Mouse (Mus musculus) yolk sac, embryonic 10.5 days (tissue): ENCODE data around the gene Ttc34.
A peak's percentile ranks its signal among the peaks of the same experiment; 100 is the strongest.

Experiments
- DNase-seq: peaks from one replicate; pipeline ENCODE4 v3.0.0-alpha.2; 2017; ENCODE audit warnings: low spot score

Gene Ttc34

DNA sequence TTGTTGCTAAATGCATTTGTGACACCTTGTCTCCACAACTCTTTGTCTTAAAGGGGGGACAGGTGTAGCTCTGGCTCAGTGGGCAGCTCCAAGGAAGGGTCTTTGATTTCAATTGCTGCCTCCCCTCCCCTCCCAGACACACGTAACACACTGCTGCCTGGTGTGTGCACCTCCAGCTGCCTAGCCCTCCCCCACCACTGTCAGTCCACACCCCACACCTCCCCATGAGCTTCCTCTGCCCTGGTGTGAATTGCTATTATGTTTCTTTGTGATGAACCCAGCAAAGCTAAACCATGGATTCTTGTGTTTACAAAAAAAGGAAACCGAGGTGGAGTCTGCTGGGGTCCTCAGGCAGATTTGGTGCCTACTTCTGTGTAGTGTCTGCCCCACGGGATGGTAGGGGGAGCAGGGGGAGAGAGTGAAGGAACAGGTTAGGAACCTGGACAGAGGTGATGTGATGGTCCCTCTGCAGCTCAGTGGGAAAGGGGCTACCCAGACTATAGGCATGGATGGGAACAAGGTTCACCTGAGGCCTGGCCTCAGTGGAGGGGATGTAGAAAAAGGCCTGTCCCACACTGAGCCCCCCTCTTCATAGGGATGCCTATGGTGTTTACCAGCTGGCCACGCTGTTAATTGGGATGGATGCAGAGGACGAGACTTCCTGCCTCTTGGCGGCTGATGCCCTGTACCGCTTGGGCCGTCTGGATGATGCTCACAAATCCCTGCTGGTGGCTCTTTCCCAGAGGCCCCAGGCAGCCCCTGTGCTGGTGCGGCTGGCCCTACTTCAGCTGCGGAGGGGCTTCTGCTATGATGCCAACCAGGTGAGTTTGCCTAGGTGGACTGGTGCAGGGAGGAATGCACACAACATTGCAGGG is 20.3 kb downstream of the Ttc34 start:
- no peak for DNase-seq

DNA sequence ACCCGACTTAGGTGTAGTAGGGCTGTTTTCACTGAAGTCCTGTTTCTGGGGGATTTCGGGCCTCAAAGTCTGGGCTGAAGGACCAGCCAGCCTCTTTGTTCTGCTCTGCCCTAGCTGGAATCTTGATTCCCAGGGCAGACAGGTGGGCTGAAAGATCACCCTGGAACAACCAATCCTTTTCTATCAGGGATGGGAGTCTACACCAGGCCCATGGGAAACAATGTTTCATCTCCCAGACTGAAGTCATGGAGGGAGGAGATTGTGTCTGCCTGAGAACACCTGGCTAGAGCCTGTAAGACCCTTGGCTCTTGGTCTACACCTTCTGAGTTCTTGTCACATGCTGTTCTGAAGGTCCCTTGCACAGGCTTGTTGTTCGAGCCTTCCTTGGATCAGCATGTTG is 21.3 kb downstream of the Ttc34 start:
- DNase-seq: no peak

DNA sequence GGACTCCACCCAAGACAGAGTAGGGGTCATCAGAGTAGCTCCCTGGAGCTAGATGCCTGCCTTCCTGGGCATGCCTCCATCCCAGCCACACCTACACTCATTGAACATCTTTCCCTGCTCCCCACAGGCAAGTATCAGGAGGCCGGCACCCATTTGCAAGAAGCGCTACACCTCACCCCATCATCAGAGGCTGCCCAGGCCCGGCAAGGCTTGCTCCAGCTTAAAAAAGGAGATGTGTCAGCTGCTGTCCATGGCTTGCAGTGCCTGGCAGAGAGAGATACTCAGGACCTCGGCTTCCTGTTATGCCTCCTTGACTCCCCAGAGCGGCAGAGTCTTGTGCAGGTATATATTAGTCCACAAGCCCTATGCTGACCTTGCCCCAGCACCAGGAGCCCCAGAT is 24.7 kb downstream of the Ttc34 start:
- DNase-seq: no peak

- no peak for DNase-seq
Measured at GRCm38 (mm10) chr4:154863436-154863935, 26.2 kb downstream of the Ttc34 start.

- peak; percentile 85 for DNase-seq
Measured at GRCm38 (mm10) chr4:154864271-154864771, 27.1 kb downstream of the Ttc34 start.

GRCm38 (mm10) chr4:154864961-154865760 is 27.9 kb downstream of the Ttc34 start:
- DNase-seq: no peak

DNA sequence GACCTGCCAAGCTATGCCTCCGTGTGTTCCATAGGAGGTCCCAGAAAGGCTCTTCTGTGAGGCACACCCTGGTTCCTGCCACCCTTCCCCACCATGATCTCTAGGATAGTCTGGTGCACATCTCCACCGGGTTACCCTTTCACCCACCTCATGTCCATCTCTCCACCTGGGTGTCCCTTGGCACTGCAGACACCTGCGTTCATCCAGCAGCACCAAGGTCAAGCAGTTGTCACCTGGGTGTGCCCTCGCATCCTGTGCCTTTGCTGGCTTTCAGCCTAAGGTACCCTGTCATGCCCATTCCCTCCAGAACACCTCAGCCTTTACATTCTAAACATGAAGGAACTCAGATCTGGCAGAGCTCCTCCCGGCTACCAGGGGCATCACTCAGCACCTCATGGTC is 29.1 kb downstream of the Ttc34 start:
- no peak for DNase-seq

DNA sequence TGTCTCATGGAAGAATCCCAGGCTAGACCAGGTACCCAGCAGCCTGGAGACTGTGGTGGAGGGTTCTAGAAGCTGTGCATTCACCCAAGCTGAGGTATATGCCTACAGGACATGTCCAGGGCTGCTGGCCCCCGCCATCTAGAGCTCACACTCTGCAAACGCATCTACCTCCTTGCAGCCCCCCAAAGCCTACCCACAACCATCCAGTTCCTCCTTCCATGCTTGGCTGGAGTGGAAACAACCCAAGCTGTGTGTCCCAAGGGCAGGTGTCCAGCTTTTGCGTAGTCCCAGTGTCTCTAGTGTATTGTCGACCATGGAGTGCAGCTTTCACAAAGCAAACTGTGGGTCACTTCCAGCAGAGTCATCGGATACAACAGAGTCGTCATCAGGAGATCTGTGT is 30.0 kb downstream of the Ttc34 start:
- DNase-seq: no peak

DNA sequence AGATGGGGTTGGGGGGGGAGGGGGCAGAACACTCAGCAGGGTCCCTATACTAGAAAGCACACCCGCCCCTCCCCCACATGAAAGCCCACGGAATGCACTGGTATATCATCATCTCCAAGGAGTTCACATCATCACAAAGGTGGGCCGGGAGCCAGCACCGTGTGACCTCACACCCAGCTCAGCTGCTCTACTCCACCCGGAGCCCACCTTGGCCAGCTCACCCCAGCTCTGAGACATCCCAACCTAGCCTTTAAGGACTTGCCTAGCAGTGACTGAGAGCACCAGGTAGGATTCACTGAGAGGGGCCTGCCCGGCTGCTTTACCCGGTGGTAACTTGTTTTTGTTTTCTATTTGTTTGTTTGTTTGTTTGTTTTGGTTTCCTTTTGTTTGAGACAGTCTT is 32.2 kb downstream of the Ttc34 start, which contains the start of gene Mmel1:
TSS of gene Mmel1 (plus strand) at position 146 of the 400 bp plus-strand sequence.
- no peak for DNase-seq

- no peak for DNase-seq
Measured at GRCm38 (mm10) chr4:154870721-154871120, 33.5 kb downstream of the Ttc34 start.

GRCm38 (mm10) chr4:154871757-154872251 is 34.5 kb downstream of the Ttc34 start:
- DNase-seq: peak; percentile 12

GRCm38 (mm10) chr4:154873186-154873585 is 35.9 kb downstream of the Ttc34 start:
- no peak for DNase-seq

- peak; percentile 93 for DNase-seq
Measured at GRCm38 (mm10) chr4:154877864-154878548, 40.7 kb downstream of the Ttc34 start.

DNA sequence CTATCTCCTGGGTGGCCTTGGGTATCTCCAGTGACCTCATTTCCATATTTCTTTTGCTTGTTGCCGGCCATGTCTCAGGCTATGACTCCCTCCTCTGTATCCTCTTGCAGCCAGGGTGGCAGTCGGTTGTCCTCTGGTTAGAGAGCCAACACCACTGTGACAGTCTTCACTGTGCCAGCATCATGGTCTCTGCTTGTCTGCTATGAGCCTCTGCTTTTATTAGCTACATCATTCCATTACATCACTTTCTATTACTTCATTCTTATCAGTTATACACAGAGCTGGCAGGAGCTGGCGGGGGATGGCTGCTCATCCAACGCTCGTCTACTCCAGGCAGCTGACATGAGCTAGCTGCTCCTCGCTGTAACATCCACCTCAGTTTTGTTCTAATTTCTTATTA is 43.5 kb downstream of the Ttc34 start:
- DNase-seq: no peak

DNA sequence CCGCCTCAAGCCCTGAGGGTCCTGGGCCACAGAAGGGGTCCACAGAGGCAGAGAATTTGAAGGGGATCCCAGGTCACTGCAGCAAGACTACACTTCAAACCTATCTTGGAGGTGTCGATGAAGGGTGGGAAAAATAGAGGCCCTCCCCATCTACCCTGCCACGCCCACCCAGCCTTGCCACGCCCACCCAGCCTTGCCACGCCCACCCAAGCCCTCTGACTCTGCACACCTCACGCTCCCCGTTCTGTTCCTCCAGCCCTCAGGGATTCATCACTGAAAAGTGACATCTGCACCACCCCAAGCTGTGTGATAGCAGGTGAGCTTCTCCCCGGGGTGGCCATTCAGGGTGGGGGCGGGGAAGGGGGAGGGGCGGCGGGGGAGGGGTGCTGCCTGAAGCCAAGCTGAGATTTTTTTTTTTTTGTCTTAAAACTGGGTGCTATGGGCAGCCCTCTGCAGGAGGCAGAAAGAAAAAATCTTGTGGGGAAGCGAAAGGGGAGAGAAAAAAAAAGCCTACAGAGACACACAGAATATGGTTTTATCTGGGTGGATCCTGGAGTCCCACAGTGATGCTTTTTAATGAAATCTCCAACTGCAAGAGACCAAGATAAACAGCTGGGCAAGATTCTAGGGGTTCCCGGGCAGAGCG is 44.9 kb downstream of the Ttc34 start:
- no peak for DNase-seq

GRCm38 (mm10) chr4:154885416-154885815 is 48.2 kb downstream of the Ttc34 start:
- no peak for DNase-seq

- no peak for DNase-seq
Measured at GRCm38 (mm10) chr4:154886876-154887592, 49.8 kb downstream of the Ttc34 start.

DNA sequence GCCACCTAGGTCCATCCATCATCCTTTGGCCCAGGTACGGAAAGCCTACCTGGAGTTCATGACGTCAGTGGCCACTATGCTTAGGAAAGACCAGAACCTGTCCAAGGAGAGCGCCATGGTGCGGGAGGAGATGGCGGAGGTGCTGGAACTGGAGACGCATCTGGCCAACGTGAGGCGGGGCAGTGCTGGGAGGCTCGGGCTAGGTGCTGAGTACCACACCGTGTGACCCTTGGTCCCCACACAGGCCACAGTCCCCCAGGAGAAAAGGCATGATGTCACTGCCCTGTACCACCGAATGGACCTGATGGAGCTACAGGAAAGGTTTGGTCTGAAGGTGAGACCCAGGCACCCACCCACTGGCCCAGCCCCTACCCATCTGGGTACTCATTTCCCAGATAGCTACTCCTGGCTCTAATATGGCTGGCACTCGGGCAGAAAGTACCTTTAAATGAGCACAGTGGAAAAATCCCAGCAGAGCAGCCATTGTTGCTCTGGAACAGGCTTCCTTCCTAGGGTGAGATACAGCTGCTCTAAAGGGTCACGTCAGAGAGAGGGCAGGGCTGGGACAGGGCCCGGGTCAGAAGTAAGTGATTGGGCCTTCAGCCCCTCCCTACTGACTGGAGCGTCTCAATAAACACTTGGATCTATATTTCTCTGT is 50.5 kb downstream of the Ttc34 start:
- DNase-seq: no peak

DNA sequence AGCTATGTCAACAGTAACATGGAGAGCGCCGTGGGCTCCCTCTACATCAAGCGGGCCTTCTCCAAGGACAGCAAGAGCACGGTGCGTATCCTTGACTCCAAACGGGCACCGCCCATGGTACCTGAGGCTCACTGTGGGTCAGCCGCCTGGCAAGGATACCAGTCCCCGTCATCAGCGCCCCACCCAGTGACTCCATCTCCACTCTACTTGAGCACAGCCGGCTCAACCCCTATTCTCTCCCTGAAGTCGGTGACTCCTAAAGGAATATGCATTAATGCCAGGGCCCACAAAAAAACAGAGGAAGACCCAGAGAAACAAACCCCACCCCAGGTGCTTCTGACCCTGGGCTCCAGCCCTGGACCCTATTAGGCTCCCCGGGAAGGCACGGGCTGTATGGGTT is 53.6 kb downstream of the Ttc34 start:
- DNase-seq: no peak

DNA sequence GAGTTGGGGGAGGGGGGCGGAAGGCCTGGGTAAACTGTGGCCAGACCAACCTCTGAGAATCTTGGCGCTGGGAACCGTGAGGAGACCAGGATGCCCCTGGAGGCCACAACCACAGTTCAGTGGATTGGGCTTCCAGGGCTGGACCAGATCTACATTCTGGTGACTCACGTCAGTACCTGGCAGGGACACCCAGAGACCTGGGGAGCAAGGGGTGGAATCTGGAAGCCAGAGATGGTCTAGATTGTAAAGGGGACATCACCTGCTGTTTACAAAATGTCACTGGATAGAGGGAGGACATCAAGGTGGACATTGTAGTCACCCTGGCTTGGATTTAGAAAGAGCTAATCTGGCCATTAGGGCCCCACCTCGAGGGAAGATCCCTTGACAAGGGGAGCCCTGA is 58.3 kb downstream of the Ttc34 start:
- no peak for DNase-seq
